Mouse (Mus musculus): Measurements from ENCODE around the gene Yipf3. TPM values are rescaled to one million over a fixed set of nuclear protein-coding genes. Genes with fewer than 3 reads are reported as not detected.
A peak's percentile ranks its signal among the peaks of the same experiment; 100 is the strongest.

Yipf3 gene
- total and polyA plus RNA-seq, 3 experiments, result 15.8 to 52.6 (median 32.5) TPM

- in situ Hi-C loops (cut with MboI; ENCODE audit: low pct_ligation_motif_present, low pct_unique_long_range_greater_than_20kb, low sequenced_read_pairs), result no loop called here
- Histone ChIP-seq H3K4me2 (ENCODE audit: insufficient read depth, low read depth, poor library complexity, severe bottlenecking) (no peak overlapping the region), H3K4me3 (replicated peaks in 1 of 3; ENCODE audit: low read depth in 2 of 3, low read length in 2 of 3, poor library complexity in 1 of 3) (no peak overlapping the region), H3K36me3 (replicated peaks in 1 of 2; ENCODE audit: control insufficient read depth in 1 of 2, insufficient read depth in 1 of 2, low read length in 1 of 2) (peaks cover 36 to 71% of the 10 kb centered on the region in 2 experiments), H3K27me3 (replicated peaks) (no peaks in the 10 kb centered on the region), H3K9ac (ENCODE audit: insufficient read depth, low read depth) (no peak overlapping the region), H3K79me2 (replicated peaks; ENCODE audit: control insufficient read depth, extremely low read depth, insufficient read depth, poor library complexity, severe bottlenecking) (peaks cover 22% of the 10 kb centered on the region), H3K9me3 (replicated peaks; ENCODE audit: low read length) (no peaks in the 10 kb centered on the region), H3K4me1 (ENCODE audit: control insufficient read depth in 1 of 2, insufficient read depth in 2 of 2) (peaks cover 0 to 11% of the 10 kb centered on the region in 2 experiments; a peak in 2 of 4 replicates), H3K27ac (ENCODE audit: insufficient read depth, low read depth) (no peak overlapping the region)
- dilution Hi-C loops (cut with MboI; ENCODE audit: extremely low pct_ligation_motif_present, extremely low pct_unique_long_range_greater_than_20kb, low sequenced_read_pairs), result no loop called here
- DNase-seq (ENCODE audit: extremely low read depth), result no peak
- TF ChIP-seq POLR2A (IDR thresholded peaks at IDR 0.05; ENCODE audit: low read depth, low read length) (no peak), NRF1 (IDR thresholded peaks at IDR 0.05; ENCODE audit: low read depth, low read length) (no peak), MYC (IDR thresholded peaks at IDR 0.05; ENCODE audit: low read depth, low read length) (no peak), USF1 (IDR thresholded peaks at IDR 0.05; ENCODE audit: low read depth, low read length) (no peak), CHD1 (IDR thresholded peaks at IDR 0.05; ENCODE audit: low read depth, low read length) (no peak), ZC3H11A (IDR thresholded peaks at IDR 0.05; ENCODE audit: low read depth, low read length) (no peak), MEF2A (IDR thresholded peaks at IDR 0.05; ENCODE audit: borderline replicate concordance, low read depth, low read length) (no peak), KAT2A (IDR thresholded peaks at IDR 0.05; ENCODE audit: insufficient replicate concordance, low read length) (no peak), E2F4 (IDR thresholded peaks at IDR 0.05; ENCODE audit: insufficient replicate concordance, low read depth, low read length) (no peak), USF2 (conservative IDR thresholded peaks at IDR 0.05; ENCODE audit: low read depth, low read length) (no peak), MAFK (IDR thresholded peaks at IDR 0.05; ENCODE audit: insufficient replicate concordance, low read length) (no peak), POLR2AphosphoS2 (IDR thresholded peaks at IDR 0.05; ENCODE audit: low read depth, low read length) (no peak), SMC3 (IDR thresholded peaks at IDR 0.05; ENCODE audit: low read depth, low read length) (no peak), ZKSCAN1 (IDR thresholded peaks at IDR 0.05; ENCODE audit: borderline replicate concordance, low read depth, low read length) (no peak), MAZ (IDR thresholded peaks at IDR 0.05; ENCODE audit: low read depth, low read length) (no peak), MAX (IDR thresholded peaks at IDR 0.05; ENCODE audit: low read length) (no peak), JUND (conservative IDR thresholded peaks at IDR 0.05; ENCODE audit: low read depth, low read length) (no peak)
Observed at GRCm38 (mm10) chr17:46278011-46278765, 30.3 kb downstream of the Yipf3 start.

DNA sequence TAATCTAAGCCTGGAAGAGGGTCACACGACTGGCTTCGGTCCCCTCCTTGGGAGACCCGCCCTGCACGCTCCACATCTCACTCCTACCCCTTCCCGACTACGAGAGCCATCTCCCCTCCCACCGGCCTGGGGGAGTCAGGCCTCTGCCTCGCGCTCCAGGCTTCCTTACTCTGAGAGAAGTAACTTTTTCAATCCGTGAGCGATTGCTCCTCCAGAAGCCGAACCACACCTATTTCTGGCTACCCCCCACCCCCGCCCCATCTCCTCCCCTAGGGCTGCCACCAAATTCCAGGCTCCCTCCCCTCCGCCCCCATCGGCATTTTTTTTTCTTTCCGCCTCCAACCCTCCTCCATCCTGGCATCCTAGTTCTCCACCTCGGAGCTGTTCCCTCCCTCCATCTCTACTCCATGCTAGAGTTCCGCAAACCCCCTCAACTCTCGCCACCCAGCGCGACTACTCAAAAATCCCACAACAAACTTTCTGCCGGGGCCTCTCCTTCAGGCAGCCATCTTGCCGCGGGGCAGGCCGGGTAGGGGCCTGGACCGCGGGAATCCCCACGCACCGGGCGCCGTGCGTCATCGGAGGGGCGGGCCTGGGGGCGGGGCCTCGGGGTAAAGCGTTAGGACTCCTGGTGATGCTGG, 34.7 kb downstream of the Yipf3 start, which contains the start of gene Tjap1:
Gene Tjap1, minus strand, starts transcription at position 544 of the 641 bp plus-strand sequence.
- peak; percentile 77 for DNase-seq (ENCODE audit: extremely low read depth)
- dilution Hi-C loops (cut with MboI; ENCODE audit: extremely low pct_ligation_motif_present, extremely low pct_unique_long_range_greater_than_20kb, low sequenced_read_pairs), result no loop called here
- no peak for TF ChIP-seq JUN (IDR thresholded peaks at IDR 0.05; ENCODE audit: insufficient read depth, low read depth, low read length)
- TF ChIP-seq IRF4 (IDR thresholded peaks at IDR 0.05; ENCODE audit: low read depth, low read length), result no peak; the same call in 1 of the 2 replicates
- no peak for TF ChIP-seq KAT2A (IDR thresholded peaks at IDR 0.05; ENCODE audit: insufficient replicate concordance, low read length)
- TF ChIP-seq SMC3 (IDR thresholded peaks at IDR 0.05; ENCODE audit: low read depth, low read length), result no peak
- TF ChIP-seq BHLHE40 (IDR thresholded peaks at IDR 0.05; ENCODE audit: low read depth, low read length), result no peak
- TF ChIP-seq NELFE (IDR thresholded peaks at IDR 0.05; ENCODE audit: low read depth, low read length), result peak; percentile 72; the same call in 1 of the 2 replicates
- no peak; the same call in 1 of the 2 replicates for TF ChIP-seq ELF1 (IDR thresholded peaks at IDR 0.05; ENCODE audit: low read depth, low read length)
- peak; percentile 81; the same call in 1 of the 2 replicates for TF ChIP-seq MAZ (IDR thresholded peaks at IDR 0.05; ENCODE audit: low read depth, low read length)
- TF ChIP-seq POLR2A (IDR thresholded peaks at IDR 0.05; ENCODE audit: low read depth, low read length), result peak; percentile 86
- peak; percentile 74 for TF ChIP-seq ZNF384 (IDR thresholded peaks at IDR 0.05; ENCODE audit: low read depth, low read length)
- no peak for TF ChIP-seq RAD21 (IDR thresholded peaks at IDR 0.05; ENCODE audit: low read depth, low read length)
- peak; percentile 52; the same call in 1 of the 2 replicates for TF ChIP-seq SIN3A (IDR thresholded peaks at IDR 0.05; ENCODE audit: low read length)
- no peak for TF ChIP-seq MAFK (IDR thresholded peaks at IDR 0.05; ENCODE audit: insufficient replicate concordance, low read length)
- no peak for TF ChIP-seq TBP (conservative IDR thresholded peaks at IDR 0.05; ENCODE audit: low read depth, low read length)
- TF ChIP-seq MYC (IDR thresholded peaks at IDR 0.05; ENCODE audit: low read depth, low read length), result no peak
- TF ChIP-seq MXI1 (IDR thresholded peaks at IDR 0.05; ENCODE audit: low read depth, low read length), result no peak; the same call in 1 of the 2 replicates
- no peak for TF ChIP-seq USF1 (IDR thresholded peaks at IDR 0.05; ENCODE audit: low read depth, low read length)
- TF ChIP-seq ZKSCAN1 (IDR thresholded peaks at IDR 0.05; ENCODE audit: borderline replicate concordance, low read depth, low read length), result no peak
- TF ChIP-seq NRF1 (IDR thresholded peaks at IDR 0.05; ENCODE audit: low read depth, low read length), result peak; percentile 47; the same call in 1 of the 2 replicates
- TF ChIP-seq MEF2A (IDR thresholded peaks at IDR 0.05; ENCODE audit: borderline replicate concordance, low read depth, low read length), result no peak
- TF ChIP-seq USF2 (conservative IDR thresholded peaks at IDR 0.05; ENCODE audit: low read depth, low read length), result no peak

More for the DNA sequence above, 34.7 kb downstream of the Yipf3 start, which contains the start of gene Tjap1:
- Histone ChIP-seq H3K9me3 (replicated peaks; ENCODE audit: low read length) (no peaks in the 10 kb centered on the region), H3K4me3 (replicated peaks in 1 of 3; ENCODE audit: low read depth in 2 of 3, low read length in 2 of 3, poor library complexity in 1 of 3) (peak within 1 kb of the TSS; percentile 68 to 92 (median 78)), H3K4me1 (ENCODE audit: control insufficient read depth in 1 of 2, insufficient read depth in 2 of 2) (peaks cover 2 to 16% of the 10 kb centered on the region in 2 experiments; a peak in 3 of 4 replicates), H3K27ac (ENCODE audit: insufficient read depth, low read depth) (peak within 1 kb of the TSS; percentile 38; the same call in 1 of the 2 replicates), H3K9ac (ENCODE audit: insufficient read depth, low read depth) (peak within 1 kb of the TSS; percentile 94), H3K4me2 (ENCODE audit: insufficient read depth, low read depth, poor library complexity, severe bottlenecking) (peak within 1 kb of the TSS; percentile 86), H3K36me3 (replicated peaks in 1 of 2; ENCODE audit: control insufficient read depth in 1 of 2, insufficient read depth in 1 of 2, low read length in 1 of 2) (peaks cover 19 to 35% of the 10 kb centered on the region in 2 experiments), H3K27me3 (replicated peaks) (no peaks in the 10 kb centered on the region), H3K79me2 (replicated peaks; ENCODE audit: control insufficient read depth, extremely low read depth, insufficient read depth, poor library complexity, severe bottlenecking) (peaks cover 22% of the 10 kb centered on the region)
- in situ Hi-C loops (cut with MboI; ENCODE audit: low pct_ligation_motif_present, low pct_unique_long_range_greater_than_20kb, low sequenced_read_pairs), result no loop called here
